Mouse (Mus musculus) fibroblast of lung, adult 2 months (primary cell): Measurements from ENCODE around the gene Lrfn4.

Experiments
- DNase-seq: peaks from one replicate; pipeline ENCODE4 v3.0.0-alpha.2; 2011; ENCODE audit warnings: low read depth

Gene Lrfn4

GRCm38 (mm10) chr19:4568832-4569231, 46.6 kb downstream of the Lrfn4 start:
- no peak for DNase-seq

DNA sequence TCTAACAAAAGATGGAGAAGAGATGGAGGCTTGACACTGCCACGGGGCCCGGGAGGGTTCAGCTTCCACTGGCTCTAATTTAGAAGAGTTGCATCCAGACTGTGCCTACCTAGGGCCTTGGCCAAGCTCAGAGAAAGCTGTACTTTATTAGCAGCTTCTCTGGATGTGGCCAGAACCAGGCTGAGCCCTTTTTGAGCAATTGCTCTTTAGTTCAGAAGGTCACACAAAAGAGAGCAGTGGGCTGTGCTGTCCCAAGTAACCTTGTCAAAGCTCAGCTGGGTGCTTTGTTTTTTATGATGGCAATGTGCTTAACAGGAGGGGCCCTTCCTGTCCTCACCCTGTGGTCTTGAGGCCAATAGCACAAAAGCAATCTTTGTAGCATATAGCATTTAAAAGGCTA, 47.8 kb downstream of the Lrfn4 start:
- no peak for DNase-seq

- no peak for DNase-seq
These were observed 48.6 kb downstream of the Lrfn4 start for GRCm38 (mm10) chr19:4566880-4567279.

- no peak for DNase-seq
These were observed 49.8 kb downstream of the Lrfn4 start for GRCm38 (mm10) chr19:4565678-4566077.
